Mouse (Mus musculus): ENCODE data around the gene Gm4301.
"Not testable (repeated sequence)": the region's sequence is repeated elsewhere in the genome, so short reads cannot be mapped to it uniquely, and the experiment has no call there.

Gene Gm4301

GRCm38 (mm10) chr10:100335376-100335775 lies at the start of gene Gm4301:
Gm4301 (plus strand) TSS chr10:100335676.
- not testable (repeated sequence) for DNase-seq (ENCODE audit: low read depth, low spot score)

- DNase-seq (ENCODE audit: low read depth, low spot score): no peak
Observed at GRCm38 (mm10) chr10:100296105-100296504, 39.4 kb upstream of the Gm4301 start.

- not testable (repeated sequence) for DNase-seq (ENCODE audit: low read depth, low spot score)
Observed at GRCm38 (mm10) chr10:100300106-100300505, 35.4 kb upstream of the Gm4301 start.

GRCm38 (mm10) chr10:100340536-100340935 lies 5.1 kb downstream of the Gm4301 start, which contains the start of gene Gm4302:
Gm4302 (plus strand) TSS chr10:100340836.
- not testable (repeated sequence) for DNase-seq (ENCODE audit: low read depth, low spot score)

GRCm38 (mm10) chr10:100345672-100346071 lies 10.2 kb downstream of the Gm4301 start, which contains the start of gene Gm4303:
Gm4303 (plus strand) TSS chr10:100345972.
- not testable (repeated sequence) for DNase-seq (ENCODE audit: low read depth, low spot score)

- not testable (repeated sequence) for DNase-seq (ENCODE audit: low read depth, low spot score)
Observed at GRCm38 (mm10) chr10:100350793-100351192, 15.3 kb downstream of the Gm4301 start, which contains the start of gene Gm4305. Gm4305 (plus strand) TSS chr10:100351093.

GRCm38 (mm10) chr10:100356841-100357240 lies 21.4 kb downstream of the Gm4301 start:
- DNase-seq (ENCODE audit: low read depth, low spot score): not testable (repeated sequence)

- DNase-seq (ENCODE audit: low read depth, low spot score): not testable (repeated sequence)
Observed at GRCm38 (mm10) chr10:100361038-100361437, 25.6 kb downstream of the Gm4301 start, which contains the start of gene Gm4307. Gm4307 (plus strand) TSS chr10:100361338.

- DNase-seq (ENCODE audit: low read depth, low spot score): not testable (repeated sequence)
Observed at GRCm38 (mm10) chr10:100382460-100382859, 47.0 kb downstream of the Gm4301 start, which contains the start of gene Gm4312. Gm4312 (minus strand) TSS chr10:100382560.
